Mouse (Mus musculus) monocyte, adult 5-6 weeks (primary cell): ENCODE measurements around the gene Slc43a1. TPM values are rescaled to one million over a fixed set of nuclear protein-coding genes. Genes with fewer than 3 reads are reported as not detected.

Experiments
- ATAC-seq: fragments of 153-309, 156-312 bp; replicated peaks from 2 replicates; pipeline ENCODE4 v1.8.0; 2017; ENCODE audit warnings: mild to moderate bottlenecking; ENCODE audit not compliant: low TSS enrichment, insufficient number of reproducible peaks, severe bottlenecking, poor library complexity, low FRiP score
- total RNA-seq: library from RNA; stranded (forward); fragments of 200-1000, 200-491, 200-594 nt; gene quantifications from 3 replicates; pipeline ENCODE4 v1.2.3, GENCODE M21; 2017

Gene Slc43a1
- total RNA-seq, 1 experiment from 2014 or later = not detected

GRCm38 (mm10) chr2:84826488-84827282, 12.0 kb upstream of the Slc43a1 start, which contains the start of gene Timm10:
Timm10 (plus strand) TSS chr2:84826997.
- ATAC-seq = peak; percentile 93

DNA sequence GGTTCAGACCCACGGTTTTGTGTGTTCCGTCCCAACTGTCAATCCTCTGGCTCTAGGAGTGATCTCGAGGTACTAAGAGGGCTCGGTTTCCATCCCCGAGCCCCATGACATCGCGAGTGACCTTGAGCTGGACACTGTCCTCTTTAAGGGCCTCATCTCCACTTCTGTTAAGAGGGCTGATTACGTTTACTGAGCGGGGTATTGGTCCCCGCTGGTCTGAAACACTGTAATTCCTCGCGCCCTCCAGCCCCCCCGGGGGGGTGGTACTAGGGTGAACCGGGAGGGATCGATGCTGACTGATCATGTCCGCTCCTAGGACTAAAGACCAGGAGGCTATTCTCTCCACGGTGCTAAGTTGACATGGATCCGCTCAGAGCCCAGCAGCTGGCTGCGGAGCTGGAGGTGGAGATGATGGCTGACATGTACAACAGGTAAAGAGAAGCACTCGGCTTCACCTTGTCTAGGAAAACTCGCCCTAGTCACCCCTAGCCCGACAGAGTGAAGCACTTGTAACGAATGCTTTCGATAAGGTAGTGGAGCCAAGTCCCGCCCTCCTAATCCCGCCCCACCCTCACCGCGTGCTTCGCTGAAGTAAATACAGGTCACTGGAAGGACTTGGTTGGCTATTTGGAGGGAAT, 11.2 kb upstream of the Slc43a1 start:
- ATAC-seq = no peak

DNA sequence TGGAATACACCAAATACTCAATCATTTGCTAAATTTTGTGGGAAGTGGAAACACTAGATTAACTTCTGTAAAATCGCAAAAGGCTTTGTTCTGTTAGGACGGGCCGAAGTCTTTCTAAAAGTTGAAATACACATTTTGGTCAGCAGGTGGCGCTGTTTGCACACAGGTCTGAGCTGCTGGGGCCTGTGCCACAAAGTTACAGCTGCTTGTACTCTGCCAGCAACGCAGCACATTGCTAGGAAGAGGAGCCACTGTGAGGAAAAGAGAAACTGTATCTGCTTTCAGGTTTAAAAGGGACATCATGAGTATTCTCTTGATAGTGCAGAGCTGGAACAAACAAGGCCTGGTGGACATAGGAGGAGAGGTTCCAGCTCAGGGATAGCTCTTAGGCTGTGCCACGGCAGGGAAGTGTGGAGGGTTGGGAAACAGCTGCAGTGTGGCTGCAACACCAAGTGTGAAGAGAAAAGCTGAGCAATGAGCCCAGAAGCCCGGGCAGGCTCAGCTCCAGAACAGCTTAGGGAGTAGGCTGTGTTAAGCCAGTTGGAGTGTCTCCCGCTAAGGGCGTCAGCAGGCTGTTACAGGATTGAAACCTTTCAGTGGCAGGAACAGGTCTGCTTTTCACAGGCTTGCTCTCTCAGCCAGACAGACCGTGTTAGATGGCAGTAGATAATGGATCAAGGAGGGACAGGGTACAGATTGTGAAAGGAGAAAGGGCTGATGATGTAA, 6.8 kb upstream of the Slc43a1 start:
- no peak for ATAC-seq

DNA sequence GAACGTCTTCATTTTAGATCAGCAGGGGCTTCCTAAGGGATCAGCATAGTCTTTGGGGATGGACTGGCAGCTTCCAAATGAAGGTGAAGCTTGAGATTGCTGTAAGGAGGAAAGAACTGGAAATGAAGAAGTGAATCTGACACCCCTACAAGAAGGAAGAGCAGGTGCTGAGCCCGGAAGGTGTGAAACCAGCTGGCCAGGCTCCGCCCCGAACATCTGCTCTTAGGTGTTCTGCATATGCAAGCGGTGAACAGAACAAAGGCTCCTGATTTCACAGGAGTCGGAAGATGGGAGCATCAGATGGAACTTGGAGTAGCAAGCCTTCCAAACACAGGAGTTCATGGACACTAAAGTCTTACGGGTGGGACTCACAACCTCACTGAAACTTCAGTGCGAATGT, 1.5 kb upstream of the Slc43a1 start:
- ATAC-seq = no peak

GRCm38 (mm10) chr2:84837817-84838592, 645 bp upstream of the Slc43a1 start:
- no peak for ATAC-seq

DNA sequence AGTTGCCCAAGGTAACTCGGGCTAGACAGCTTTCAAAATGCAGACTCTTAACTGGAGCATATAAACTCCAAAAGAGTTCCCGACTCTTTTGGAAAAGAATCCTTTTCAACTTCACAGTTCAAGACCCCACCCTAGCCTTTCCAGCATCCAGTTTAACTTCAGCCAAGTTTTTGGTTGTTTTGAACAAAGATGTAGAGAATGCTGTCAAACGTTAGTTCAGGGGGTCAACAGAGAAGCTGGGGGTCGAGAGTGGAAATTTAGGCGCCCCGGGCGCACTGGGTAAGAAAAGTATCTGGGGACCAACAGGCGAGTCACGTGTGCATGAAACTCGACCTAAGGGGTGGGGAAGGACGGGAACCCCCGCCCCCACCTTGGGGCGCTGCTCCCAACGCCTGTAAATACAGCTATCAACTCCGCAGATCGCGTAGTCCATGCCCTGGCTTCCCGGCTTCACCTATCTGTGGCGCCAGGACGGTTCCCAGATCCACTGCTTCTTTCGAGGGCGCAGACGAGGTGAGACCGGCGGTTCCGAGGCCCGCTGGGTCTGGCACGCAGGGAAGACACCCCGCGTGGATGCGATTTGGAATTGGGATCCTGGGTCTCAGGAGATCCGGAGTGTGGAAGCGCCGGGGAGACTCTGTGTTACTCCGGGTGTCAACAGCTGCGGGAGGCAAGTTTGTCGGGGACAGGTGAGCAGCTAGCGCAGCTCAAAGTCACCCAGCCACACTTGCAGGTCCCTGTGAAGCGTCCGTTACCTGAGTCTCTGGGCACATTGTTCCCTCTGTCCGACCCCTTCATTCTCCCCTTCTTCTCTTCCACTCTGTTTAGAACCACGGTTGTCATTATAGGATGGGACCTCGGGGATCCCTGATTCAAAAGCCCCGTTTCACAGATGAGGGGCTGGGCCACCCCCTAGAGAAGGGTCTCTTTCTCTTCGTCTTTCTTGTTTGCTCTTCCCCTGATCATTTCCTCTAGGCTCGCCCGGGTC, 637 bp downstream of the Slc43a1 start:
- no peak for ATAC-seq

GRCm38 (mm10) chr2:84840016-84840747, 1.5 kb downstream of the Slc43a1 start:
- no peak; the same call in 1 of the 2 replicates for ATAC-seq

- ATAC-seq = no peak
Observed at GRCm38 (mm10) chr2:84840748-84841563, 2.3 kb downstream of the Slc43a1 start.

GRCm38 (mm10) chr2:84841905-84842304, 3.3 kb downstream of the Slc43a1 start:
- no peak for ATAC-seq

GRCm38 (mm10) chr2:84843654-84844053, 5.0 kb downstream of the Slc43a1 start:
- ATAC-seq = no peak

DNA sequence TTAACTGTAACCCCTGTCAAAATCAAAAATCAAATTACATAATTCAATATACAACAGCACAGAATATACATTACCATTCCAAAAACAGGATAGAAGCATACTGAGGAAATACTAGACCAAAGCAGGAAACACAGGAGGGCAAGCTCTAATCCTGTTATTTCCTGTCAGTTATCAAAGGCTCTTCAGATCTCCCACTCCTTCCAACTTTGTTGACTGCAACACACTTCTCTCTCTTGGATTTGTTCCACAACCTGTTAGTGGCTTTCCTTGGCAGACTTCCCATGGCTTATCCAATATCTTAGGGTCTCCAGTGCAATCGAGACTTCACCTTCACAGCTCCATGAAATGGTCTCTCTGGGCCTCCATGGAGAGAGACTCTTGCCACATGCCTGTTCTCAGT, 6.6 kb downstream of the Slc43a1 start:
- no peak for ATAC-seq

DNA sequence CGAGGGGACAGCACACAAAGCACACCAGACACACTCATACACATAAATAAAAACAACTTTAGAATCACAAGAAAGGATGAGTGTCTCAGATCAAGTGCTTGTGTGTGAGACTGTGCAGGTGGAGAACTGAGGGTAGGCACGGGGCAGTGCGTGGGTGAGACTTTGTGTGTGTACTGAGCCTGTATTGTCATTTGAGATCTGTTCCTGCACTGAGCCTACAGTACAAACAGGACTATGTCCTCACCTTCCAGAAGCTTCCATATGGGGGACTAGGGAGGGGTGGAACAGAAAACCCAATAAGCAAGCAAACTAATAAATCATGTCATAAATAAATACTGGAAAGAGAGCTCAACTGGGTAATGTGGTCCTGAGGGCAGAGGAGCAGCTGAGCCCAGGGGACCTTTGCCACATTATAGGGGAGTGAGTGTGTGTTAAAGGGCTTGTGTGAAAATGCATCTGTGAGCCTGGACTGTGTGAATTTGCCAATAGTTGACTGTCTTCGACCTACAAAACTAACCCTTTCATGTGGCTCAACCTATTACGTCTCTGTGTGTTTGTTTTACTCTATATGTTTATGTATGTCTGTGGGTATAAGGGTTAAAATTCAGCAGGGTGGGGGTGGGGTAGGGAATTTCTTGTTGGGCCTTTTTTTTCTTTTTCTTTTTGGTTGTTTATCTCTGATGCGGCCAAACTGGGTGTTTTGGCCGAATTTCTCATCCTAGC, 11.9 kb downstream of the Slc43a1 start:
- no peak for ATAC-seq

DNA sequence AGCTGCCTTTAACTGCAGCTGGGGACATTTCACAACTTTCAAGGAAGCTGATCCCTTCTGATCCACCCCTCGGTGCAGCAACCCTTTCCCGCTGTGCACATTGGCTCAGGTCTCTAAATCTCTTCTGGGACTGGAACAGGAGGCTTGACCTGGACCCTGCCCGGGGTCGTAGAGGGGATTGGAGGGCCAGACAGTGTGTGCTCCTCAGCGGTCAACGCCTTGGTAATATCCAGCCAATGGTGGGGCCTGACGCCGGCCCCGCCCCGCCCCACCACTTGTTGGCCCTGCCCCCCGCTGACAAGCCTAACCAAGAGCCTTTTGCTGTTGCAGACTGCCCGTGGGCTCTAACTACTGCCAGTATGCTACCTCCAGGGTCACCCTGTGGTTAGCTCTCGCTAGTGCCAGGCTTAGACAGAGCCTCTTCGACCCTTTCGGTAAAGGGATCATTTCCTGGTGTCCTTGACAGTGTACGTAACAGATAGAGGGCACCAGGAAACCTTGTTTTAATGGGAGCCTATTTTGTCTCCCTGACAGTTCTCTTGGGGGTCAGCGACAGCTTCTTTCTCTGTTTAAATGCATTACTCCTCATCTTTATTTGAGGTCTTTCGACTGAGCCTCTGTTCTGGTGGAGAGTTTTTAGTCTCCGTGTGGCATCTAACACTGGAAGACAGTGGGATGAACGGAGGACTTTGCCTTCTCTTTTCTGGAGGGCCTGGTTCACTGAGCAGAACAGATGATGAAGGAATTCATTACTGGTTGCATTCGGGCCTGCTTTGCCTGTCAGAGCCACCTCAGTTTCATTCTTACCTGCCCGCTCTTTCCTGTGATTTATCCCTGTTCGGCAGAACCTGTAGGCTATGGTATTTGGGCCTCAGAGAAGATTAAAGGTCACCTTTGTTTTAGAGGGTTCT, 12.7 kb downstream of the Slc43a1 start:
- no peak for ATAC-seq

DNA sequence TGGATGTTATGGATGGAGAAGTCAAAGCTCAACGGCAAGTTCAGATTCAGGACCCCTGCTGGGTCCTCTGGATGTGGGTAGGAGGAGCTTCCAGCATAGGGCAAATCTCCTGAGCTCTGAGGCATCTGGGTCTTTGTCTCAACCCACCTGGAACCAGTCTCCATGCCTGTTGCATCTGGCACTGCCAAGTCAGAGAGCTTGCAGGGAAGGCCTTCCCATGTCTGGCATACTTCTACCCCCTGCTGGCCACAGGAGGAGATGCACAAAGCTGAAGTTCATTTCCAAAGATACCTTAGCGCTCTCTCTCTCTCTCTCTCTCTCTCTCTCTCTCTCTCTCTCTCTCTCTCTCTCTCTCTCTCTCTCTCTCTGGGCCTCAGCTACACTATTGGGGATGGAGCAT, 17.1 kb downstream of the Slc43a1 start:
- no peak for ATAC-seq

GRCm38 (mm10) chr2:84858551-84858950, 19.9 kb downstream of the Slc43a1 start:
- ATAC-seq = no peak
